Mouse (Mus musculus) kidney, postnatal 0 days (tissue): ENCODE results near the gene Hoxd3. TPM values are rescaled to one million over a fixed set of nuclear protein-coding genes. Genes with fewer than 3 reads are reported as not detected.

Experiments used
- ATAC-seq: fragments of 200-750 bp; cut with Nextera tagmentation; replicated peaks from 2 replicates; pipeline ENCODE4 v1.8.0; 2017; ENCODE audit warnings: low read depth, moderate number of reproducible peaks, moderate TSS enrichment, moderate library complexity; ENCODE audit not compliant: low FRiP score
- DNase-seq: peaks from one replicate; pipeline ENCODE4 v3.0.0-alpha.2; 2016; ENCODE audit warnings: low spot score
- H3K27ac ChIP-seq: fragments of 300-500 bp; sonication (generic); 2 replicates; pipeline ENCODE4 v1.5.1; 2014; ENCODE audit warnings: mild to moderate bottlenecking
- H3K27me3 ChIP-seq: fragments of 300-500 bp; sonication (generic); 2 replicates; pipeline ENCODE4 v1.6.1; 2014; ENCODE audit warnings: low read length, mixed read lengths; ENCODE audit not compliant: insufficient read depth
- H3K36me3 ChIP-seq: fragments of 300-500 bp; sonication (generic); 2 replicates; pipeline ENCODE4 v1.6.1; 2014; ENCODE audit warnings: low read length, mixed read lengths; ENCODE audit not compliant: insufficient read depth
- H3K4me1 ChIP-seq: fragments of 300-500 bp; sonication (generic); replicated peaks from 2 replicates; pipeline ENCODE4 v1.6.1; 2014; ENCODE audit warnings: antibody characterized with exemption, low read length, mixed read lengths; ENCODE audit not compliant: insufficient read depth
- H3K4me2 ChIP-seq: fragments of 300-500 bp; sonication (generic); 2 replicates; pipeline ENCODE4 v1.6.1; 2014; ENCODE audit warnings: mild to moderate bottlenecking, low read length, moderate library complexity, mixed read lengths
- H3K4me3 ChIP-seq: fragments of 300-500 bp; sonication (generic); replicated peaks from 2 replicates; pipeline ENCODE4 v1.5.1; 2014; ENCODE audit warnings: low read depth, low read length
- H3K9ac ChIP-seq: fragments of 300-500 bp; sonication (generic); 2 replicates; pipeline ENCODE4 v1.6.1; 2014; ENCODE audit warnings: low read depth, low read length
- H3K9me3 ChIP-seq: fragments of 300-500 bp; sonication (generic); replicated peaks from 2 replicates; pipeline ENCODE4 v1.6.1; 2016; ENCODE audit warnings: low read length, inconsistent platforms, mixed read lengths
- CTCF ChIP-seq: IDR thresholded peaks from 2 replicates; pipeline ENCODE4 v1.5.1; 2016; ENCODE audit warnings: antibody characterized with exemption, low read depth, mild to moderate bottlenecking, moderate library complexity
- WGBS: fragments of 180-500 bp; shearing (Covaris S2); extraction: QIAGEN DNeasy Blood & Tissue Kit; methylation state at CpG from one replicate; pipeline ENCODE4 v1.1.7; 2014; 5-methylcytosine and 5-hydroxymethylcytosine counted together
- microRNA counts: library from miRNA; unstranded; fragments of <30 nt; microRNA quantifications from one replicate; lab custom pipeline; 2015
- microRNA-seq: library from miRNA; unstranded; fragments of <30 nt; microRNA quantifications from one replicate; pipeline ENCODE4, GENCODE M21; 2016
- polyA plus RNA-seq: library from polyadenylated mRNA; unstranded; fragments of >200 nt; fragmentation: Nextera tagmentation; extraction: Ambion mirVana; gene quantifications from 2 replicates; pipeline ENCODE4 v1.2.1, GENCODE M21; 2015

The Hoxd3 gene
- polyA plus RNA-seq, 1 experiment from 2014 or later = 8.0 TPM

- Histone ChIP-seq H3K4me2 (no peak overlapping the region), H3K9ac (no peak overlapping the region), H3K4me1 (no peaks in the 10 kb centered on the region), H3K4me3 (no peak overlapping the region), H3K27me3 (no peaks in the 10 kb centered on the region), H3K9me3 (no peaks in the 10 kb centered on the region), H3K27ac (no peak overlapping the region), H3K36me3 (no peaks in the 10 kb centered on the region)
- no peak for TF ChIP-seq CTCF
- DNase-seq (no peak), ATAC-seq (no peak)
- 32% methylated on average over 7 of the region's 7 CpGs for WGBS
Observed at GRCm38 (mm10) chr2:74795531-74795930, 83.8 kb downstream of the Hoxd3 start.

MicroRNA genes within 50 kb of the gene (microRNA counts, 519-probe panel; counts per million panel counts)
- microRNA mmu-miR-10b (lab: Ali Mortazavi, UCI) = 7,340 counts per million, percentile 96 among the panel's probes with 10 or more counts

Small RNA genes within 50 kb of the gene (microRNA-seq; reads per million reads assigned to microRNA genes)
- gene Gm44463 = not detected
- 81,719 reads per million, percentile 100 among the genes with 10 or more reads in this experiment for gene Mir10b

Other genes starting within 250 kb of the Hoxd3 start
- gene Lnpk, start 132.5 kb upstream of the Hoxd3 start, polyA plus RNA-seq = 17.1 and 19.5 TPM in 2 replicates
- gene Evx2, start 52.4 kb upstream of the Hoxd3 start, polyA plus RNA-seq = 0.08 TPM in 1 of 2 replicates, not detected in the other
- 0.10 TPM in 1 of 2 replicates, not detected in the other for gene Hoxd13, start 43.6 kb upstream of the Hoxd3 start, polyA plus RNA-seq
- gene Hoxd12, start 36.9 kb upstream of the Hoxd3 start, polyA plus RNA-seq = 2.6 and 2.8 TPM in 2 replicates
- gene Hoxd11, start 32.4 kb upstream of the Hoxd3 start, polyA plus RNA-seq = 19.7 and 23.8 TPM in 2 replicates
- gene Hoxd10, start 20.0 kb upstream of the Hoxd3 start, polyA plus RNA-seq = 44.6 and 45.5 TPM in 2 replicates
- gene Hoxd9, start 14.2 kb upstream of the Hoxd3 start, polyA plus RNA-seq = 57.8 and 67.0 TPM in 2 replicates
- 73.4 and 76.7 TPM in 2 replicates for gene Hoxd8, start 7.3 kb upstream of the Hoxd3 start, polyA plus RNA-seq
- gene Hoxd4, start within 50 bp of the Hoxd3 start, polyA plus RNA-seq = 3.3 and 4.4 TPM in 2 replicates
- 1.1 and 1.3 TPM in 2 replicates for gene Gm28230, start 14.8 kb downstream of the Hoxd3 start, polyA plus RNA-seq
- 1.2 and 1.8 TPM in 2 replicates for gene Hoxd1, start 51.1 kb downstream of the Hoxd3 start, polyA plus RNA-seq
- 152 and 168 TPM in 2 replicates for gene Mtx2, start 113.9 kb downstream of the Hoxd3 start, polyA plus RNA-seq